10 mouse cellular contexts compared by ENCODE assay signal in the genomic region with DNA sequence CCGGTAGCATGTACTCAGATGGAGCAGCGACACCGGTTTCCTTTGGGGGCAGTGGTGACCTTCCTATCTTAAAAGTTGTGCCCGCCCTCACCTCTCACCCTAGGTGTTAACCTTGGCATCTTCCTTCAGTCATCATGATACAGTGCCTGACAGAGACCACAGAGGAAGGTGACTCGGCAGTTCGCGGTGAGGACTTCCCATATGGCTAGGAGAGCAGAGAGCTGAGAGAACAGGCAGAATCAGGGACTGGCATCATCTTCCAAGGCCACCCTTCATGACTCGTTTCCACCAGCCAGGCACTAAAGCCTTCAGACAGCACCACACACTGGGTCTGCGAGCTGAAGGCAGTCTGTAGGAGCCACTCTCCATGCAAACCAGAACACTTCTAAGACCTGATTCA.
DNase-seq lines count a peak whose midpoint lies in the region; ATAC-seq and TF ChIP-seq lines count a peak whose summit lies in the region.
"Had no signal": no experiment of that assay in that cellular context is flagged by ENCODE, and none has a peak within 500 bp of the region (broad histone marks: within the 10 kb centered on the region; RNA-seq: fewer than 3 reads in every experiment).

No protein-coding gene starts in this region.

- ATAC-seq in forebrain, embryonic 11.5 days (replicated peaks; ENCODE audit: low FRiP score), result no peak
- ATAC-seq in lung, embryonic 15.5 days (ENCODE audit: borderline replicate concordance, extremely low read depth, low FRiP score, low TSS enrichment), result no peak
- peak; percentile 86 for ATAC-seq in common myeloid progenitor, adult 5-6 weeks (replicated peaks; ENCODE audit: low read depth, poor library complexity, severe bottlenecking)
- ATAC-seq: CD4-positive, CD25-positive, alpha-beta regulatory T cell, adult 4 months had no signal

- no peak overlapping the region for H3K4me3 ChIP-seq in forebrain, embryonic 10.5 days
- no peak overlapping the region for H3K4me3 ChIP-seq in forebrain, embryonic 11.5 days (ENCODE audit: low read depth, low read length)
- H3K4me3 ChIP-seq in lung, embryonic 15.5 days, result no peak overlapping the region
- H3K4me3 ChIP-seq in myocyte, result no peak overlapping the region

- H3K27ac ChIP-seq in forebrain, embryonic 10.5 days, result peak overlapping the region; percentile 56; the same call in 1 of the 2 replicates
- no peak overlapping the region for H3K27ac ChIP-seq in forebrain, embryonic 11.5 days (ENCODE audit: low read depth, low read length)
- peak overlapping the region; percentile 37; the same call in 1 of the 2 replicates for H3K27ac ChIP-seq in lung, embryonic 15.5 days

- no peak for TF ChIP-seq POLR2A in myocyte (IDR thresholded peaks at IDR 0.05; ENCODE audit: insufficient read length, low read depth)

- H3ac ChIP-seq in myocyte (ENCODE audit: control insufficient read depth, insufficient read length), result no peak overlapping the region

- H3K9ac ChIP-seq in forebrain, embryonic 11.5 days (ENCODE audit: low read length), result no peak overlapping the region
- no peak overlapping the region for H3K9ac ChIP-seq in lung, embryonic 15.5 days

- no peaks in the 10 kb centered on the region for H3K36me3 ChIP-seq in forebrain, embryonic 10.5 days (replicated peaks)
- no peaks in the 10 kb centered on the region for H3K36me3 ChIP-seq in forebrain, embryonic 11.5 days (ENCODE audit: control insufficient read depth, insufficient read depth, low read length)
- H3K36me3 ChIP-seq in lung, embryonic 15.5 days, result no peaks in the 10 kb centered on the region
- no peaks in the 10 kb centered on the region for H3K36me3 ChIP-seq in myocyte (ENCODE audit: control insufficient read depth, insufficient read depth)

- WGBS in forebrain, embryonic 10.5 days, result 88% methylated on average over 9 of the region's 9 CpGs
- WGBS in forebrain, embryonic 11.5 days, result 88% methylated on average over 9 of the region's 9 CpGs
- 60% methylated on average over 9 of the region's 9 CpGs for WGBS in lung, embryonic 15.5 days

- no peaks in the 10 kb centered on the region for H3K79me2 ChIP-seq in myocyte (ENCODE audit: control insufficient read depth, insufficient read depth)

- H3K9me3 ChIP-seq in forebrain, embryonic 10.5 days, result no peaks in the 10 kb centered on the region
- no peaks in the 10 kb centered on the region for H3K9me3 ChIP-seq in forebrain, embryonic 11.5 days (ENCODE audit: control insufficient read depth, low read length)
- no peaks in the 10 kb centered on the region for H3K9me3 ChIP-seq in lung, embryonic 15.5 days

- peaks cover 33% of the 10 kb centered on the region for H3K4me1 ChIP-seq in forebrain, embryonic 10.5 days
- H3K4me1 ChIP-seq in forebrain, embryonic 11.5 days (replicated peaks; ENCODE audit: control insufficient read depth, insufficient read depth, low read length), result 0 out of 2 replicates have a peak, but pooled peaks cover 2% of the 10 kb centered on the region
- 0 out of 2 replicates have a peak, but pooled peaks cover 12% of the 10 kb centered on the region for H3K4me1 ChIP-seq in lung, embryonic 15.5 days

- DNase-seq in forebrain, embryonic 10.5 days (ENCODE audit: extremely low spot score, low spot score), result no peak
- DNase-seq in forebrain, embryonic 11.5 days (ENCODE audit: low spot score), result no peak
- no peak for DNase-seq in lung, postnatal 10 days
- no peak for DNase-seq in urinary bladder, postnatal 25 days (ENCODE audit: low spot score)
- DNase-seq in MN1 (ENCODE audit: low spot score), result no peak
- DNase-seq: kidney, adult 2 months had no signal

- H3K27me3 ChIP-seq in forebrain, embryonic 10.5 days (ENCODE audit: poor library complexity, severe bottlenecking), result no peaks in the 10 kb centered on the region
- no peaks in the 10 kb centered on the region for H3K27me3 ChIP-seq in forebrain, embryonic 11.5 days (ENCODE audit: control insufficient read depth, insufficient read depth, low read length)
- no peaks in the 10 kb centered on the region for H3K27me3 ChIP-seq in lung, embryonic 15.5 days
- peaks cover 5% of the 10 kb centered on the region for H3K27me3 ChIP-seq in myocyte (ENCODE audit: control insufficient read depth, insufficient read depth, insufficient read length)

- no peak overlapping the region for H3K4me2 ChIP-seq in forebrain, embryonic 11.5 days (ENCODE audit: low read depth, low read length, severe bottlenecking)
- no peak overlapping the region for H3K4me2 ChIP-seq in lung, embryonic 15.5 days
- H3K4me2 ChIP-seq in myocyte (ENCODE audit: low read depth), result peak overlapping the region; percentile 66

TF ChIP-seq in myocyte, 11 proteins besides CTCF, POLR2A, EP300 and RAD21:
- no peak for TF ChIP-seq SRF (IDR thresholded peaks at IDR 0.05; ENCODE audit: control insufficient read depth, insufficient read length, low read depth)
- no peak for TF ChIP-seq E2F4 (IDR thresholded peaks at IDR 0.05; ENCODE audit: insufficient read depth)
- TF ChIP-seq REST (IDR thresholded peaks at IDR 0.05; ENCODE audit: insufficient read depth, insufficient read length), result no peak
- no peak for TF ChIP-seq MYOG (IDR thresholded peaks at IDR 0.05; ENCODE audit: control insufficient read depth in 1 of 3, insufficient read depth in 1 of 3, insufficient read length in 2 of 3, low read depth in 2 of 3)
- no peak for TF ChIP-seq TCF12 (IDR thresholded peaks at IDR 0.05; ENCODE audit: insufficient read depth, poor library complexity, severe bottlenecking)
- no peak for TF ChIP-seq USF1 (IDR thresholded peaks at IDR 0.05; ENCODE audit: low read depth)
